Mouse (Mus musculus): ENCODE data around the gene Trpm5. TPM values are rescaled to one million over a fixed set of nuclear protein-coding genes. Genes with fewer than 3 reads are reported as not detected.

The Trpm5 gene
- total RNA-seq, 2 experiments from 2014 or later: not detected

DNA sequence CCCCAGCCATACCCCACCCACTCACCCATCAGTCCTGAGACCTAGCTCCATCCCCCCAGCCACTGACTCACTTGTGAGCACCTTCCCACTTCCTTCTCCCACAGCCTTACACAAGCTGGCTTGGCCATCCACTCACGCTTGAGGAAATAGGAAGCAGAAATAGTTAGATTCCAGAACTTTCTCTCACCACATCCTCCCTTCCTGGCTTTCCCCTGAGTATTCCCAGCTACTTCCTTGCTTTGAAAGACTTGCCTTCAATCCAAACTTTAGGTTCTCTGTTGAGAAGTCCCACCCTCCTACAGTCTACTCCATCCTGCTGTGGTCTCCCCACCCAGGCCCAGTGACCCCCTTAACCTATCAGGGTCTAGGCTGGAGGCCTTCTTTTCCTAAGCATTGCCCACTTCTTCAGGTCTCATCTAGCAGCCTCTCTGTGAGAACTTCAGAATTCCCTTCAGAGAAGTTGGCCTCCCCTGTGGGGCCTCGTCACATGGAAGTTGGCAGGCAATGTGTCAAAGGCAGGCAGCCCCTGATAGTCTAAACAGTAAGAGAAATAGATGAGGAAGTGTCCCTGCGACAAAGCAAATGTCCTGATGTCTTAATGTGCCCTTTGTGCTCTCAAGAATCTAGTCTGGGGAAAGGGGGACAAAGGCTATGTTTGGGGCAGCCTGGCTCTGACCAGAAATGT is 53.2 kb downstream of the Trpm5 start:
- no peak for DNase-seq
- H3K4me3 ChIP-seq: no peak overlapping the region
- TF ChIP-seq CTCF (IDR thresholded peaks at IDR 0.05): no peak
- intact Hi-C loops (cut with DNase I): no loop called here
- peak overlapping the region; percentile 85 for H3K27ac ChIP-seq

DNA sequence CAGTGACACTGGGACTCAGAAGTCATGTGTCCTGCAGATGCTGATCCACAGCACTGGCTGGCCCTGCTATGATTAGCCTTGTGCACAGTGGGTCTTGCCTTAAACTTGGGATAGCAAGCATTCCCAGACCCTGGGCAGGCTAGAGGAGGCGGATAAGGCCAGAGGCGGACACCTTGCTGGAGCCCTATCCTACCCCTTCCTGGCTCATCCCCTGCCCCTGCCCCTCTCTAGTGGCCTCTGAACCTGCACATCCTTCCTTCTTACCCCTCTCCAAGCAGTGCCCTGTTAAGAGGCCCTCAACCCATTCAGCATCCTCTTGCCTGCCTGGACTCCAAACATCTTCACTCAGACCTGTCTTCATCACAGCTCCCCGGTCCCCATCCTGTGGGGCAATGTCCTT is 53.9 kb downstream of the Trpm5 start:
- intact Hi-C loops (cut with DNase I): no loop called here
- Histone ChIP-seq H3K27ac (peak overlapping the region; percentile 85), H3K4me3 (no peak overlapping the region)
- TF ChIP-seq CTCF (IDR thresholded peaks at IDR 0.05): no peak
- no peak for DNase-seq

DNA sequence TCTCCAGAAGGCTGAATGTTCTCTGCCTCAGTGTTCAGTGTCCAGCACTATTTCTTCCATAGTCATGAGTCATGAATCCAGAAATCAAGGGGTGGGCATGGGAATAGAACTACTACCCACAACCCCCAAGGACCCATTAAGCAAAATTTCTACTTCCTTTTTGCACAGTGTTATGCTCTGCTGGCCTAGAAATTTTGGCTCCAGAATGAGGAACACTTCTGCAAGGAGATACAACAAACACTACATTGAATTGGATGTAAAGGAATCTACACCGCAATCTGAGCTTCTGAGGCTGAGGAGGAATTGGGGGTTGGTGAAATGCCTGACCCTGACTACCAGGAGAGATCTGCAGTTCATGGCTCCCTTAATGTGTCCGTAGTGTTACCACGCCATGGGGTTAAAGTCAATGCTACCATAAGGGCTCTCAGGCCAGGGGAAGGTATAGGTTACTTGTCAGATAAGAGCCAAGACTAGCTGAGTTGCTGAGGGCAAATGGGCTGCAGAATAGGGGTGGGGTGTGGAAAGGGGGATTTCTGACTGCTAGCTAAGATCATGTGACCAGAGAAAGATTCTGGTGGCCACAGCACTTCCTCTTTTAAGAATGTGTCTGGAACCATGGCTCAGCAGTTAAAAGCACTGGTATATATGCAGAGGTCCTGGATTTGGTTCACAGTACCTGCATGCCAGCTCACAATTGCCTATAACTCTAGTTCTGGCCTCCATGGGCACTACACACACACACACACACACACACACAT is 56.1 kb downstream of the Trpm5 start:
- intact Hi-C loops (cut with DNase I): no loop called here
- TF ChIP-seq CTCF (IDR thresholded peaks at IDR 0.05): no peak
- DNase-seq: no peak
- H3K4me3 ChIP-seq: no peak overlapping the region
- H3K27ac ChIP-seq: no peak overlapping the region

DNA sequence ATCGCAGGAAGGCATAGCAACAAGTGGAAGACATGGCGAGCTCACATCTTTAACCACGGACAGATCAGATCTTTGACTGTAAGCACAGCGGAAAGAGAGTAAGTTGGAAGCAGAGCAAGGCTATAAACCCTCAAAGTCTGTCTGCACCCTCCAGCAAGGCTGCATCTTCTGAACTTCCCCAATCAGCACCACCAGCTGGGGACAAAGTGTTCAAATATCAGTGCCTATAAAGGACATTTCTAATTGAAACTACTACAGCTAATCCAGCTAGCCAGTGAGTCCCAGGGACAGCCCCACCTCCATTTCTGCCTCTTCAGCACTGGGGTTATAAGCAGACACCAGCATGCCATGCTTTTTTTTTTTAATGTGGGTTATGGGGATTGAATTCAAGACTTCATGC is 57.1 kb downstream of the Trpm5 start:
- intact Hi-C loops (cut with DNase I): no loop called here
- DNase-seq: no peak
- Histone ChIP-seq H3K27ac (no peak overlapping the region), H3K4me3 (no peak overlapping the region)
- TF ChIP-seq CTCF (IDR thresholded peaks at IDR 0.05): no peak

DNA sequence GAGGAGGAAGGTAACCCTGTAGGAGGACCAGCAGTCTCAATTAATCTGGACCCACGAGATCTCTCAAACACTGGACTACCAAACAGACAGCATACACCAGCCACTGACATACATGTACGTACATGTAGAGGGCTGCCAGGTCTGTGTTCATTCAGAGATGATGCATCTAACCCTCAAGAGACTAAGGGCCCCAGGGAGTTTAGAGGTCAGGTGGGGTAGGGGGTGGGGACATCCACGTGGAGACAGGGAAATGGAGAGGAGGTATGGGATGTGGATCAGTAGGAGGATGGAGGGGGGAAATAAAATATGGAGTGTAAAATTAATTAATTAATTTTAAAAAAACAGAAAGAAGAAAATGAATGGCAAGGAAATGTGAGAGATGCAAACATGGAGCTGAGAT is 57.7 kb downstream of the Trpm5 start:
- H3K27ac ChIP-seq: no peak overlapping the region
- H3K4me3 ChIP-seq: no peak overlapping the region
- no peak for DNase-seq
- no peak for TF ChIP-seq CTCF (IDR thresholded peaks at IDR 0.05)
- intact Hi-C loops (cut with DNase I): no loop called here

DNA sequence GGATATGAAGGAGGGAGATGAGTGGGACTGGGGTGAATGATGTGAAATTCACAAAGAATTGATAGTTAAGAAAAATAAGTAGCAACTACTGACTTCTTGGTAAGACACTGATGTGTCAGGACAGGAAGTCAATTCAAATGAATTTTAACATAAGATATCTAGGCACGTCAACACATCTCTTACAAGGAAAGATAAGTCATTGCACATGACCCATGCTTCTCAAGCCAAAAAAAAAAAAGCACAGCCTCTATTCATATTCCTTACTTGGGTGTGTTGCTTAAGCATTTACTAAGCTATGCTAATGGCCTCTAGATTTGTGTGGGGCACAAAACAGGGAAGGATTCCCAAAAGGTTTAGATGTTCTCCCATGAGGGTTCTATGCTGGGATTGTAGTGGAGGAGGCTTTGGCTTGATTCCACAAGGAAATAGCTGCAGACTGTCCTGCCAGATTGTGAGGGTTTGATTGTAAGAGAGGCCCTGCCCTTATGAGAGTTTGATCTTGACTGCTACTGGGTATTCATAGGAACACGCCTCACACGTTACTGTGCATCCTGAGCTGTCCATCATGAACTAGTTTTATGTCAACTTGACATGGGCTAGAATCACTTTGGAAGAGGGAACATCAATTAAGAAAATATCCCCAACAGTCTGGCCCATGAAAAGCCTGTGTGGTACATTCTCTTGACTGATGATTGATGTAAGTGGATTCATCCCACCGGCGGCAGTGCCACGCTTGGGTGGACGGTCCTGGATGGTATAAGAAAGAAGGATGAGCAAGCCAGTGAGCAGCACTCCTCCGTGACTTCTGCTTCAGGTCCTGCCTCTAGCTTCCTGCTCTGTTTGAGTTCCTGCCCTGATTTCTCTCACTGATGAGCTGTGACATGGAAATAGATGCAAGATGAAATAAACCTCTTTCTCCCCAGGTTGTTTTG is 59.7 kb downstream of the Trpm5 start:
- Histone ChIP-seq H3K4me3 (no peak overlapping the region), H3K27ac (peak overlapping the region; percentile 58)
- no peak for DNase-seq
- no peak for TF ChIP-seq CTCF (IDR thresholded peaks at IDR 0.05)
- intact Hi-C loops (cut with DNase I): no loop called here

DNA sequence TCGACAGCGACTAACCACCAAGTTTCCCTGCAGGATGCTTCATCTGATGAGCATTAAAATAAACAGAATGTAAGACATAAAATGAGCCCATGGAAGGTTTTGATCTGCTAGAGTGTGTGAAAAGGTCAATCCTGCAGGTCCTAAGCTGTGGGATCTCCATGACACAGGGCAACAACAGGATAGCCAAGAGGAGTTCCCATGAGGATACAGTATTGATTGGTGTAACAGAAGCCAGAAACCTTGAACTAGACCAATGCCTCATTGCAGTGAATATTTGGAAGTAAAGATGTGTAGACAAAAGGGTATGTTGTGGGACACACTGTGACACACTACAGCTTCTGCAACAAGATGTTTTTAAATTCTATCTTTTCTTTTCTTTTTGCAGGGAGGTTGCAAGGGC is 60.3 kb downstream of the Trpm5 start:
- H3K27ac ChIP-seq: peak overlapping the region; percentile 52
- TF ChIP-seq CTCF (IDR thresholded peaks at IDR 0.05): no peak
- no peak overlapping the region for H3K4me3 ChIP-seq
- intact Hi-C loops (cut with DNase I): no loop called here
- DNase-seq: no peak

DNA sequence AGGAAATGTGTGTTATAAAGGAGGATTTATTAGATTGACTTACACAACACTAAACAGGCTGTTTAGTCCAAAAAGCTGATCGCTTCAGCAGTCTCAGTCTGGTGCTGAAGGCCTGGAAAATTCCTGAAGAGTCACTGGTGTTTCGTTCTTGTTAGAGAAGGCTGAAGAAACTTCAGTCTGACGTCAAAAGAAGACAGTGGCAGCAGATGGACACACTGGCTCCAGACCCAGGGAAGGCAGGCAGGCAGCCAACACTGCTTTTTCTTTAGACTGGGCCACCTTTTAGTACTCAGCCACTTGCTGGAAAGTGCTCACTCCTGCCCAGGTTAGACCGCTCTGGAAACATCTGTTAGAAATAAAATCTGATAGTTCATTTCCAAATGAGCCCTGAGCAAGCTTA is 60.9 kb downstream of the Trpm5 start:
- TF ChIP-seq CTCF (IDR thresholded peaks at IDR 0.05): no peak
- intact Hi-C loops (cut with DNase I): no loop called here
- Histone ChIP-seq H3K27ac (peak overlapping the region; percentile 52), H3K4me3 (no peak overlapping the region)
- DNase-seq: peak; percentile 61

DNA sequence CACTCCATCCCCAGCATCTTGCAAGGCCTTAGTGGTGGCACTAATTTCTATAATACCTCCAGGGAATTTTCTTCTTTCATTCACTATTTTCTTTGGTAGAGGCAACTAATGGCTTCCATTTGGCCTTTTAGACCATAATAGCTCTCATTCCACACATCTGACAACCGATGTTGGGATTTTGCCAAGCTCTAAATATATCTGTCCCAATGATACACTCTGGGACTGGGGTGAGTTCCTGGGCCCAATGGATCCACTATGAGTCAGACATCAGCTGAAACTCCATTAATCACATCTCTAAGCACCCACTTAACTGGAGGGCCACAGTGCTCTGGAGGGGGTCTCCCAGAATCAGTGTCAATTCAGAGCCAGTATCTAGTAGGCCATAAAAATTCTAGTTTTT is 62.6 kb downstream of the Trpm5 start:
- TF ChIP-seq CTCF (IDR thresholded peaks at IDR 0.05): no peak
- DNase-seq: no peak
- peak overlapping the region; percentile 52; the same call in 1 of the 2 replicates for H3K27ac ChIP-seq
- no peak overlapping the region for H3K4me3 ChIP-seq
- intact Hi-C loops (cut with DNase I): no loop called here

DNA sequence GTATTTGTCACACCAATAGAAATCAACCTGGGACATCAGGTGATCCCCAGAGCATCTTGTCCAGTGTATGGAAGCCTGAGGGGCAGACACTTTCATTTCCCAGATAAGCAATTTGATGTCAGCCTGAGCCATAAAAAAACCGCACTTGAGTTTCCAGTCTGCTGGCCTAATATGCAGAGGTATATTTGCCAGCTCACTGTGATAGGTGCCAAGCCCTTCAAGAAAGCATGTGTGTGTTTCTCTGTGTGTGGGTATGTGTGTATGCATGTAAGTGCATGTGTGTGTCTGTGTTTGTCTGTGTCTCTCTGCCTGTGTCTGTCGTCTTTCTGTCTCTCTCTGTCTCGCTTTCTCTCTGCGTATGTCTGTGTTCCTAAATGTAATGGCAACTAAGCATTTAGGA is 67.2 kb downstream of the Trpm5 start:
- H3K4me3 ChIP-seq: no peak overlapping the region
- peak overlapping the region; percentile 43; the same call in 1 of the 2 replicates for H3K27ac ChIP-seq
- no peak for TF ChIP-seq CTCF (IDR thresholded peaks at IDR 0.05)
- no peak for DNase-seq
- intact Hi-C loops (cut with DNase I): no loop called here

DNA sequence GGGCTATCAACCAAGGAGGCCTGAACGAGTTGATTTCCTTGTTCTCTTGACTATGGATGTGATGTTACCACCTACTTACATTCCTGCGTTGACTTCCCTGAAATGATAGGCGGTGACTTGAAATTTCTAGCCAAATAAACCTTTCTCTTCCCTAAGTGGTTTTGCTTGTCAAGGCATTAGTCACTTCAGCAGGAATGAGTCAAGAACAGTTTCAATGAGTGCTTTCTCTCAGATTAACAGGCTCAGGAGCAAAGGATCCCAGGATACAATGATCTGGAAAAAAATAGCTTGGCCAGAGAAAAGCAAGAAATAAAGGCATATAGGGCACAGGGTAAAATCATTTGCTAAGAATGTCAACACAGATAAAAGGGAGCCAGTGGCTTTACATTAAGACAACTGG is 68.9 kb downstream of the Trpm5 start:
- no peak for DNase-seq
- no peak overlapping the region for H3K4me3 ChIP-seq
- intact Hi-C loops (cut with DNase I): no loop called here
- no peak for TF ChIP-seq CTCF (IDR thresholded peaks at IDR 0.05)
- no peak overlapping the region for H3K27ac ChIP-seq

DNA sequence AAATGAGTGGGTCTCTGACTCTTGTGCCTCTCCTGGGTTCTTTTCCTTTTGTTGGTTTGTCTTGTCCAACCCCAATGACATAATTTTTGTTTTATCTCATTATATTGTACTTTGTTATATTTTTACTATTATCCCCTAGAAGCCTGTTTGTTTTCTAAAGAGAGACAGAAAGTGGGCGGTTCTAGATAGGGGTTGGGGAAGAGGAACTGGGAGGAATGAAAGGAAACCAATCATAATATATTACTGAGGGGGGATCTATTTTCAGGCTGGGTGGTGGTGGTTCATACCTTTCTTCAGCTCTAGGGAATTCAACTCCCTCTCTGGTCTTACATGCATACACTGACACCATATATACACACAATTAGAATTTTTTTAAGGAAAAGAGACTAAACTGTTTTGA is 70.1 kb downstream of the Trpm5 start:
- intact Hi-C loops (cut with DNase I): no loop called here
- TF ChIP-seq CTCF (IDR thresholded peaks at IDR 0.05): no peak
- no peak for DNase-seq
- Histone ChIP-seq H3K27ac (no peak overlapping the region), H3K4me3 (no peak overlapping the region)

DNA sequence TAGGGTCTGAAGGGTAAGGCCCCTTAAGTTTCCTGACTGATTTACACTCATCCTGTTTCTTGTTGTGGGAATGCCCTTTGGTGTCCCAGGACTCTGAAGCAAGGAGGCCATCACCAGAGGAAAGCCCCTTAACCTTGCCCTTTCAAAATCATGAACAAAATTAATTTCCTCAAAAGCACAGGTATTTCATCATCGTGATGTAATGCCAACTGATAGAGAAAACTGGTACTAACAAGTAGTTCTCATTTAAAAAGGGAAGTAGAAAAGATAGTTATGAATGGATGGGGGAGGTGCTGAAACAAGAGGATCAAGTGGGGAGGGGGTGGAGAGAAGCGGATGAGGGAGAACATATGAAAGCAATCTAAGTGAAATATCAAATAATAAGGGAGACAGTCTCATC is 70.9 kb downstream of the Trpm5 start:
- DNase-seq: no peak
- intact Hi-C loops (cut with DNase I): no loop called here
- Histone ChIP-seq H3K27ac (no peak overlapping the region), H3K4me3 (no peak overlapping the region)
- TF ChIP-seq CTCF (IDR thresholded peaks at IDR 0.05): no peak

Measured in gastrocnemius, adult 2 months (tissue).